Mouse (Mus musculus) embryonic fibroblast, embryonic 13.5 days (primary cell): ENCODE measurements around the gene Spns2.

ENCODE experiments used
- CTCF ChIP-seq: IDR thresholded peaks from 2 replicates; pipeline ENCODE4 v1.5.1; 2011; ENCODE audit warnings: mild to moderate bottlenecking, control low read depth, low read length, moderate library complexity, borderline replicate concordance; ENCODE audit not compliant: insufficient read depth
- POLR2A ChIP-seq: IDR thresholded peaks from 2 replicates; pipeline ENCODE4 v1.6.1; 2011; ENCODE audit warnings: low read depth, mild to moderate bottlenecking, control low read depth, low read length, moderate library complexity

DNA sequence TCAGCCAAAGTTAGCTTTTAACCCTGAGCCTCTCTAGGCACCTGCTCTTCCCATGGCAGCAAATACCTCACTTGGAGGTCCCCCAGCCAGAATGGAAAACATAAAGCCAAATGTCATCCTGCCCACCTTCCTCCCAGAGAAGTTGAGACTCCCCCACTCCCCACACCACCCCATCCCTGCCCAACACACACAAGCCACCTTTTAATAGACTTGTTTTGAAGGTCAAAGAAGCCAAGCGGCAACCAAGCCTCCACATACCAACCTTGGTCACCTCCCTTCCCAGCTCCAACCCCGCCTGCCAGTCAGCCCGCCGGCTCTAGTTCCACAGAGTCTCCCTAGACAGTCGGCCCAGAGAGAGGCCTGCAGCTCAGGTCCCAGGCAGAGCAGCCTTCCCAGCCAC, 87.7 kb downstream of the Spns2 start:
- TF ChIP-seq CTCF (no peak), POLR2A (no peak)
